Mouse (Mus musculus) CH12.LX (cell line): ENCODE measurements around the gene Pyroxd1.

Experiments used
- CTCF ChIP-seq, 2 experiments: IDR thresholded peaks in 1 of 2; conservative IDR thresholded peaks in 1 of 2; 2 replicates each; pipeline ENCODE4 v1.5.1; 2011 to 2012; ENCODE audit warnings: low read depth in 2 of 2, low read length in 2 of 2, improper control_type of control experiment in 1 of 2, inconsistent platforms in 1 of 2, mild to moderate bottlenecking in 1 of 2, moderate library complexity in 1 of 2
- EP300 ChIP-seq: IDR thresholded peaks from 2 replicates; pipeline ENCODE4 v1.6.1; 2011; ENCODE audit warnings: low read length, improper control_type of control experiment
- POLR2A ChIP-seq: IDR thresholded peaks from 2 replicates; pipeline ENCODE4 v1.6.1; 2011; ENCODE audit warnings: low read depth, mild to moderate bottlenecking, improper control_type of control experiment, low read length
- TCF12 ChIP-seq: IDR thresholded peaks from 2 replicates; pipeline ENCODE4 v1.6.1; 2014; ENCODE audit warnings: low read depth, mild to moderate bottlenecking, inconsistent platforms, low read length, improper control_type of control experiment

GRCm38 (mm10) chr6:142392312-142392711 lies 46.9 kb downstream of the Pyroxd1 start:
- TF ChIP-seq TCF12 (no peak), EP300 (no peak), POLR2A (no peak), CTCF (conservative IDR thresholded peaks at IDR 0.05 in 1 of 2, IDR thresholded peaks at IDR 0.05 in 1 of 2; ENCODE audit: low read depth in 2 of 2, low read length in 2 of 2) (no peak)
